Mouse (Mus musculus): ENCODE measurements around the gene Itga10. TPM values are rescaled to one million over a fixed set of nuclear protein-coding genes. Genes with fewer than 3 reads are reported as not detected.
"Not testable (repeated sequence)": the region's sequence is repeated elsewhere in the genome, so short reads cannot be mapped to it uniquely, and the experiment has no call there.

Gene Itga10
- total and polyA plus RNA-seq, 3 experiments, result 0.36 to 1.2 (median 1.0) TPM

DNA sequence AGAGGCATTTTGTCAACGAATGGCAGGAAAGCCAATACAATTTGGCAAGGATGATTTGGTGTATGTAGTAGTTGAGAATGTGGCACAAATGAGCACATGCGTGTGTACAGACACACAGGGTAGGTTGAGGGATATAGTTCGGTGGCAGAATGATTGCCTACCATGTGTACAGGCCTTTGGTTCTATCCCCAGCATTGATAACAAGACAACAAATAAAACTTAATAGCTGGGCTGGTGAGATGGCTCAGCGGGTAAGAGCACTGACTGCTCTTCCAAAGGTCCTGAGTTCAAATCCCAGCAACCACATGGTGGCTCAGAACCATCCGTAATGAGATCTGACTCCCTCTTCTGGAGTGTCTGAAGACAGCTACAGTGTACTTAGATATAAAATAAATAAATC lies 40.7 kb downstream of the Itga10 start:
- H3K9ac ChIP-seq (ENCODE audit: insufficient read depth, low read depth); in situ Hi-C loops (cut with MboI; ENCODE audit: low pct_ligation_motif_present, low pct_unique_long_range_greater_than_20kb, low sequenced_read_pairs); H3K36me3 ChIP-seq (replicated peaks in 1 of 2; ENCODE audit: control insufficient read depth in 1 of 2, insufficient read depth in 1 of 2, low read length in 1 of 2); H3K9me3 ChIP-seq (replicated peaks; ENCODE audit: low read length); H3K27ac ChIP-seq (ENCODE audit: insufficient read depth, low read depth); DNase-seq (ENCODE audit: extremely low read depth); H3K27me3 ChIP-seq (replicated peaks); H3K4me3 ChIP-seq (replicated peaks in 1 of 3; ENCODE audit: low read depth in 2 of 3, low read length in 2 of 3, poor library complexity in 1 of 3); H3K79me2 ChIP-seq (replicated peaks; ENCODE audit: control insufficient read depth, extremely low read depth, insufficient read depth, poor library complexity, severe bottlenecking); H3K4me2 ChIP-seq (ENCODE audit: insufficient read depth, low read depth, poor library complexity, severe bottlenecking); dilution Hi-C loops (cut with MboI; ENCODE audit: extremely low pct_ligation_motif_present, extremely low pct_unique_long_range_greater_than_20kb, low sequenced_read_pairs): not testable (repeated sequence)
- peaks cover 24 to 51% of the 10 kb centered on the region in 2 experiments for H3K4me1 ChIP-seq (ENCODE audit: control insufficient read depth in 1 of 2, insufficient read depth in 2 of 2)
- peak; percentile 59; the same call in 1 of the 2 replicates for TF ChIP-seq TBP (conservative IDR thresholded peaks at IDR 0.05; ENCODE audit: low read depth, low read length)

DNA sequence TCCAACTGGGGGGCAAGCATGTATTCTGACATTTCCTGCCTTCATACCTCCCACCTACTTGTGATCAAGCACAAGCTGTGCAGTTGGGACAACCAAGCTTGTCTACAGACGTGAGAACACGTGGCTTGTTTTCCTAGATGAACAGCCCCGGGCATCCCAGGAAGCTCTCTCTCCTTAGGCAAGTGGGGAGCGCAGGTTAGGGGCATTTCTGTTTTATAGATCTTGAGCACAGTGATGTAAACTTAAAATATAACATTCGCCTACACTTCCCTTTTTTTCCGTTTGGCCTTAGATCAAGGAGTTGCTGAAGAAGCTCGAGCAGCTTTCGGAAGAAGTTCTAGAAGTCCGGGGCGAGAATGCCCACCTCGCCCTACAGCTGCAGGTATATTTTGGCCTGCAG lies 43.5 kb downstream of the Itga10 start:
- H3K79me2 ChIP-seq (replicated peaks; ENCODE audit: control insufficient read depth, extremely low read depth, insufficient read depth, poor library complexity, severe bottlenecking), result no peaks in the 10 kb centered on the region
- no peaks in the 10 kb centered on the region for H3K9me3 ChIP-seq (replicated peaks; ENCODE audit: low read length)
- dilution Hi-C loops (cut with MboI; ENCODE audit: extremely low pct_ligation_motif_present, extremely low pct_unique_long_range_greater_than_20kb, low sequenced_read_pairs) (no loop called here), in situ Hi-C loops (cut with MboI; ENCODE audit: low pct_ligation_motif_present, low pct_unique_long_range_greater_than_20kb, low sequenced_read_pairs) (no loop called here)
- no peak overlapping the region for H3K4me2 ChIP-seq (ENCODE audit: insufficient read depth, low read depth, poor library complexity, severe bottlenecking)
- peaks cover 2 to 5% of the 10 kb centered on the region in 2 experiments for H3K36me3 ChIP-seq (replicated peaks in 1 of 2; ENCODE audit: control insufficient read depth in 1 of 2, insufficient read depth in 1 of 2, low read length in 1 of 2)
- H3K27me3 ChIP-seq (replicated peaks), result no peaks in the 10 kb centered on the region
- peaks cover 21 to 42% of the 10 kb centered on the region in 2 experiments for H3K4me1 ChIP-seq (ENCODE audit: control insufficient read depth in 1 of 2, insufficient read depth in 2 of 2)
- no peak for DNase-seq (ENCODE audit: extremely low read depth)
- no peak overlapping the region for H3K9ac ChIP-seq (ENCODE audit: insufficient read depth, low read depth)
- H3K27ac ChIP-seq (ENCODE audit: insufficient read depth, low read depth), result no peak overlapping the region
- TF ChIP-seq RCOR1 (conservative IDR thresholded peaks at IDR 0.05; ENCODE audit: low read depth, low read length) (no peak), GABPA (IDR thresholded peaks at IDR 0.05; ENCODE audit: insufficient replicate concordance, low read depth, low read length) (no peak), RAD21 (IDR thresholded peaks at IDR 0.05; ENCODE audit: low read depth, low read length) (no peak), IRF4 (IDR thresholded peaks at IDR 0.05; ENCODE audit: low read depth, low read length) (no peak), MEF2A (IDR thresholded peaks at IDR 0.05; ENCODE audit: borderline replicate concordance, low read depth, low read length) (no peak), TCF12 (IDR thresholded peaks at IDR 0.05; ENCODE audit: low read depth, low read length) (no peak), MYC (IDR thresholded peaks at IDR 0.05; ENCODE audit: low read depth, low read length) (no peak), NELFE (IDR thresholded peaks at IDR 0.05; ENCODE audit: low read depth, low read length) (no peak), SMC3 (IDR thresholded peaks at IDR 0.05; ENCODE audit: low read depth, low read length) (no peak), ZMIZ1 (IDR thresholded peaks at IDR 0.05; ENCODE audit: low read depth, low read length) (no peak), USF2 (conservative IDR thresholded peaks at IDR 0.05; ENCODE audit: low read depth, low read length) (no peak)
- H3K4me3 ChIP-seq (replicated peaks in 1 of 3; ENCODE audit: low read depth in 2 of 3, low read length in 2 of 3, poor library complexity in 1 of 3), result no peak overlapping the region

DNA sequence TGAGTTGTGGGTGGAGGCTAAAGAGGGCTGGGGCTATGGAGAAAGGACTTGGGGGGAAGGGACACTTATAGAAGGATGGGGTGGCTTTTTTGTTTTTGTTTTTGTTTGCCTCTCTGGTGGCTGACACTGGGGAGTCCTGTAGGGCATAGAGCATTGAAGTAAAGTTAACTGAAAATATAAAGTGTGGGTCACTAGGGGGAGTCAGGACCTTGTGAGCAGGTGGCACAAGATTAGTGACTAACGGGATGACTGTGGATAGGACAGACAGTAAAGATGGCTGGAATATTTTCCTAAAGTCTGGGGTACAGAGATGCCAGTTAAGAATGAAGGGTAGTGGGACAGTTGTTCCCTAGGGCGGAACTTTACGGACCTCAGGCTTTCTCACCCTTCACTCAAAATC lies 44.9 kb downstream of the Itga10 start:
- dilution Hi-C loops (cut with MboI; ENCODE audit: extremely low pct_ligation_motif_present, extremely low pct_unique_long_range_greater_than_20kb, low sequenced_read_pairs), result no loop called here
- in situ Hi-C loops (cut with MboI; ENCODE audit: low pct_ligation_motif_present, low pct_unique_long_range_greater_than_20kb, low sequenced_read_pairs), result no loop called here

More for the DNA sequence above, 44.9 kb downstream of the Itga10 start:
- Histone ChIP-seq H3K27me3 (replicated peaks) (no peaks in the 10 kb centered on the region), H3K4me1 (ENCODE audit: control insufficient read depth in 1 of 2, insufficient read depth in 2 of 2) (peaks cover 8 to 35% of the 10 kb centered on the region in 2 experiments), H3K9ac (ENCODE audit: insufficient read depth, low read depth) (no peak overlapping the region), H3K4me2 (ENCODE audit: insufficient read depth, low read depth, poor library complexity, severe bottlenecking) (no peak overlapping the region), H3K27ac (ENCODE audit: insufficient read depth, low read depth) (no peak overlapping the region), H3K9me3 (replicated peaks; ENCODE audit: low read length) (no peaks in the 10 kb centered on the region), H3K4me3 (replicated peaks in 1 of 3; ENCODE audit: low read depth in 2 of 3, low read length in 2 of 3, poor library complexity in 1 of 3) (no peak overlapping the region), H3K36me3 (replicated peaks in 1 of 2; ENCODE audit: control insufficient read depth in 1 of 2, insufficient read depth in 1 of 2, low read length in 1 of 2) (peaks cover 0 to 2% of the 10 kb centered on the region in 2 experiments), H3K79me2 (replicated peaks; ENCODE audit: control insufficient read depth, extremely low read depth, insufficient read depth, poor library complexity, severe bottlenecking) (no peaks in the 10 kb centered on the region)
- no peak for DNase-seq (ENCODE audit: extremely low read depth)
- TF ChIP-seq BHLHE40 (IDR thresholded peaks at IDR 0.05; ENCODE audit: low read depth, low read length) (no peak), RAD21 (IDR thresholded peaks at IDR 0.05; ENCODE audit: low read depth, low read length) (peak; percentile 27), CTCF (conservative IDR thresholded peaks at IDR 0.05 in 1 of 2, IDR thresholded peaks at IDR 0.05 in 1 of 2; ENCODE audit: low read depth in 2 of 2, low read length in 2 of 2) (peak in 1 of 2 experiments; percentile 53; a peak in 2 of 4 replicates), MAX (IDR thresholded peaks at IDR 0.05; ENCODE audit: low read length) (no peak)

All from CH12.LX (cell line).